16 mouse cellular contexts compared by ENCODE assay signal in genomic region chr2:26738926-26739325, GRCm38 (mm10).
A peak's percentile ranks its signal among the peaks of the same experiment; 100 is the strongest.
DNase-seq lines count a peak whose midpoint lies in the region; ATAC-seq lines count a peak whose summit lies in the region.
"Had no signal": no experiment of that assay in that cellular context is flagged by ENCODE, and none has a peak within 500 bp of the region (broad histone marks: within the 10 kb centered on the region; RNA-seq: fewer than 3 reads in every experiment).

No protein-coding gene starts in this region.

- DNase-seq in retina, postnatal 1 day = peak; percentile 8
- DNase-seq in retina, embryonic 14.5 days (ENCODE audit: low spot score) = no peak
- peak; percentile 14 for DNase-seq in thymus, postnatal 14 days
- DNase-seq in thymus, postnatal 36 days = no peak
- no peak for DNase-seq in embryo, embryonic 11 days
- DNase-seq in testis, postnatal 10 days (ENCODE audit: low spot score) = no peak
- DNase-seq: adrenal gland, postnatal 10 days; B cell, adult 2 months; cerebellum, adult 11 months; cerebellum, adult 8-10 months; cerebellum, postnatal 14 days; gastrocnemius, postnatal 36 days; heart, adult 11 months; heart, postnatal 36 days had no signal

- ATAC-seq in inflammation-experienced regulatory T-cells, adult 6 months = peak; percentile 52
- ATAC-seq: forebrain, embryonic 15.5 days had no signal

Comparison
In these comparisons a context has a peak if more than half of its experiments do, and no peak if none do; other contexts are left out.
1. DNase-seq: peak in retina, postnatal 1 day (single experiment) and thymus, postnatal 14 days (single experiment); none in retina, embryonic 14.5 days (single experiment), thymus, postnatal 36 days (0 of 2), embryo, embryonic 11 days (single experiment) and testis, postnatal 10 days (single experiment).